Mouse (Mus musculus): ENCODE measurements around the gene Runx1.

GRCm38 (mm10) chr16:92753944-92754343 lies 72.0 kb downstream of the Runx1 start:
- TF ChIP-seq KAT2A (IDR thresholded peaks at IDR 0.05; ENCODE audit: insufficient replicate concordance, low read length) (no peak), ZNF384 (IDR thresholded peaks at IDR 0.05; ENCODE audit: low read depth, low read length) (no peak), ELF1 (IDR thresholded peaks at IDR 0.05; ENCODE audit: low read depth, low read length) (no peak), NRF1 (IDR thresholded peaks at IDR 0.05; ENCODE audit: low read depth, low read length) (no peak)
